Mouse (Mus musculus): ENCODE results near the gene Ing1. TPM values are rescaled to one million over a fixed set of nuclear protein-coding genes. Genes with fewer than 3 reads are reported as not detected.

The Ing1 gene
- polyA plus RNA-seq, 1 experiment from 2014 or later, result 36.4 TPM

DNA sequence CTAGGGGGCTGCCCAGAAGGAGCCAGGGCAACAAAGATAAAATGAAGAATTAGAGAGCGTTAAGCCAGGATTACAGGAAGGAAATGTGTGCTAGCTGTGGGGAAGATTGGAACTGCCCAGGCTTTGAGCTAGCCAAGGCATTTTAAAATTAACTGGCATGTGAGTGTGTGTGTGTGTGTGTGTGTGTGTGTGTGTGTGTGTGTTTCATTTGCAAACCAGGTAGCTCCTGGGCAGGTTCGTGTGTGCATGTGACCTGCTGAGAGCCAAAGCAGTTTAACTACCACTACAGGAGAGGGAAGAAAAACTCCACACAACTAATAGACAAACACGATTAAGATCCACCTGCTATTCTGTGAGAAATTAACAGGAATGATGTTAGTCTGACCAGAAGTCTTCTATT lies 32.0 kb upstream of the Ing1 start:
- no peak for ATAC-seq (ENCODE audit: insufficient number of reproducible peaks, insufficient read depth, low FRiP score, low TSS enrichment, low read depth)
- H3K9ac ChIP-seq, result no peak overlapping the region
- no peaks in the 10 kb centered on the region for H3K27me3 ChIP-seq
- H3K4me3 ChIP-seq, result no peak overlapping the region
- whole genome bisulfite sequencing, result 81% methylated on average over 3 of the region's 3 CpGs
- H3K27ac ChIP-seq, result no peak overlapping the region
- peaks cover 54% of the 10 kb centered on the region for H3K36me3 ChIP-seq
- no peaks in the 10 kb centered on the region for H3K4me1 ChIP-seq
- H3K4me2 ChIP-seq, result no peak overlapping the region
- H3K9me3 ChIP-seq, result no peaks in the 10 kb centered on the region

DNA sequence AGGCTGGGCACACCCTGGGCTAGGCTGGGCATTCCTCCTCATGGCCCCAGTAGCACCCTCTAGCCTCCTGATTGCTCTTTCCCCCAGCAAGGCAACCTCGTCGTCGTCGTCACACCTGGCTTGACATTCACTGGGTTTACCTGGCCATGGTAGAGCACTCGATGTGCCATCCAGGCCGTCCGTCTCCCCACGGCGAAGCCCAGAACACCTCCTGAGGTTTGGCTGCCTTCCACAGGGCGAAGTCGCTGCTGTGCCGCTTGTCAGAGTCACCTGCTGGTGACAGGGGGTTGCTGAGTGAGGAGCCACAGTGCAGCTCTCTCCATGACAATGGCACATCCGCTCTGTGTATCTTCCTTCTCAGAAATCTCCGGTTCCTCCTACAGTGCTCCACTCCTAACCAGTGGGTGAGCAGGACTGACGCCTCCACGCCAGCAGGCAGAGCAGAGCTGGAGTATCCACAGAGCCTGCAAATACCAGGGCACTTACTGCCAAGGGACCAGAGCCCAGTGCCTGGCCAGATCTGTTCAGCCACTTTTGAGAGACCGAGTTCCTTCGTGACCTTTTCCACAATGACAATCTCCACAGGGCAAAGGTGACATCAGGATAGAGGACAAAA lies 25.1 kb upstream of the Ing1 start:
- H3K4me1 ChIP-seq, result no peaks in the 10 kb centered on the region
- no peak for ATAC-seq (ENCODE audit: insufficient number of reproducible peaks, insufficient read depth, low FRiP score, low TSS enrichment, low read depth)
- no peak overlapping the region for H3K4me3 ChIP-seq
- H3K27me3 ChIP-seq, result no peaks in the 10 kb centered on the region
- H3K9me3 ChIP-seq, result no peaks in the 10 kb centered on the region
- 0 out of 2 replicates have a peak overlapping the region, but pooled peaks have one; percentile 17 for H3K9ac ChIP-seq
- WGBS, result 84% methylated on average over 18 of the region's 18 CpGs
- H3K4me2 ChIP-seq, result no peak overlapping the region
- no peak overlapping the region for H3K27ac ChIP-seq
- peaks cover 68% of the 10 kb centered on the region for H3K36me3 ChIP-seq

DNA sequence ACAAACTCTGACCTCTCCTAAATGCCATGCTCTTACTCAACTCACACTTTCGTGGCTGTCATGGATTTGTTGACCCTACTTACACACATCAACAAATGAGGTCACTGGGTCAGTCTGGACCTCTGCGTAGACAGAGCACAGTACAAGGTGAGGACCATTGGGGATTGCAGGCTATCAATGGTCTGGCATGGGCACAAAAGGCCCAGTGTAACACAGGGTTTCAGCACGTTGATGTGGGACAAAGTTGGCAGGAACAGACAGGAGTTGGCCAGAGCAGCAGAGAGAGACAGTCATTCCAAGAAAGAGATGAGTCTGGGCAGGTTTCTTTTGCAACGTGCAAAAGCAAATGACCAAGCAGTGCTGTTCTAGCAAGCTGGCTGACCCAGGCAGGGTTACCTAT lies 24.5 kb upstream of the Ing1 start:
- 80% methylated on average over 4 of the region's 4 CpGs for WGBS
- no peak overlapping the region for H3K27ac ChIP-seq
- H3K9ac ChIP-seq, result no peak overlapping the region
- no peaks in the 10 kb centered on the region for H3K27me3 ChIP-seq
- H3K4me2 ChIP-seq, result no peak overlapping the region
- no peak overlapping the region for H3K4me3 ChIP-seq
- ATAC-seq (ENCODE audit: insufficient number of reproducible peaks, insufficient read depth, low FRiP score, low TSS enrichment, low read depth), result no peak
- no peaks in the 10 kb centered on the region for H3K9me3 ChIP-seq
- H3K36me3 ChIP-seq, result peaks cover 67% of the 10 kb centered on the region
- H3K4me1 ChIP-seq, result no peaks in the 10 kb centered on the region

DNA sequence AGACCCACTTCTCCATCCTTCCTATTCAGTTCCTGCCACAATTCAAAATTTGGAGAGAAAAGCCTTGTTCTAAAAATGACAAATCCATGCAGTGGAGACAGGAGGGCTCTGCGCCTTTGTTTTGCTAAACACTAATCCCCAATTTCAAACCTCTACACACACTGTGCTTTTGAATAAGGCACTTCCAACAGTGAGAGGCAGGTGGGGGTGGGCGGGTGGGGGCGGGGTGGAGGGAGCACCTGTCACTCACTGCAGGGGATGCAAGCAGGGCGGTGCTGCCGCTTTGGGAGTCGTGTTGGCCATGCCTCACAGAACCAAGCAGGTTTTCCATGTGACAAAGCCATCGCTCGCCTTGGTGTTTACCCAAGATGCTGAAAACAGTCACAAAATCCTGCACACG lies 20.9 kb upstream of the Ing1 start:
- H3K9me3 ChIP-seq, result no peaks in the 10 kb centered on the region
- peaks cover 74% of the 10 kb centered on the region for H3K36me3 ChIP-seq
- H3K27me3 ChIP-seq, result no peaks in the 10 kb centered on the region
- H3K4me2 ChIP-seq, result no peak overlapping the region
- no peak overlapping the region for H3K27ac ChIP-seq
- H3K4me1 ChIP-seq, result no peaks in the 10 kb centered on the region
- WGBS, result 36% methylated on average over 9 of the region's 9 CpGs
- no peak for ATAC-seq (ENCODE audit: insufficient number of reproducible peaks, insufficient read depth, low FRiP score, low TSS enrichment, low read depth)
- no peak overlapping the region for H3K9ac ChIP-seq
- H3K4me3 ChIP-seq, result no peak overlapping the region

DNA sequence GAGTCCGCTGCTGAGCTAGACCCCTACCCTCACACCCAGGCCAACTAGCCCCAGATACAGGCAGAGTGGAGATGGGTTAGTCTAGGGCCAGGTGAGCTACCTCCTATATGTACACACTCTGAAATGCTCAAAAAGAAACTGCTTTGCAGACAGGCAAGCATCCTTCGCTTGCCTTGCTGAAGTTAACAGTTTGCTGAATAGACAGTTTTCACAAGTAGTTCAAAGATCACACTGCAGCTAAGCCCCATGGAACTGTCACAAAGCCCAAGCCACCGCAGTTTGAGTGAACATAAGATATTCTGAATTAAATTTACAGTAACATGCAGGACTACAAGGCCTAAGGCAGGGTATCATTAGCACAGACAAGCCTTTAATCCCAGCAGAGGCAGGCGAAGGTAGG lies 16.3 kb upstream of the Ing1 start:
- Histone ChIP-seq H3K9me3 (no peaks in the 10 kb centered on the region), H3K36me3 (peaks cover 86% of the 10 kb centered on the region), H3K27ac (no peak overlapping the region), H3K4me1 (no peaks in the 10 kb centered on the region), H3K4me2 (no peak overlapping the region), H3K9ac (no peak overlapping the region), H3K4me3 (no peak overlapping the region), H3K27me3 (no peaks in the 10 kb centered on the region)
- WGBS, result 84% methylated on average over 4 of the region's 4 CpGs
- ATAC-seq (ENCODE audit: insufficient number of reproducible peaks, insufficient read depth, low FRiP score, low TSS enrichment, low read depth), result no peak

DNA sequence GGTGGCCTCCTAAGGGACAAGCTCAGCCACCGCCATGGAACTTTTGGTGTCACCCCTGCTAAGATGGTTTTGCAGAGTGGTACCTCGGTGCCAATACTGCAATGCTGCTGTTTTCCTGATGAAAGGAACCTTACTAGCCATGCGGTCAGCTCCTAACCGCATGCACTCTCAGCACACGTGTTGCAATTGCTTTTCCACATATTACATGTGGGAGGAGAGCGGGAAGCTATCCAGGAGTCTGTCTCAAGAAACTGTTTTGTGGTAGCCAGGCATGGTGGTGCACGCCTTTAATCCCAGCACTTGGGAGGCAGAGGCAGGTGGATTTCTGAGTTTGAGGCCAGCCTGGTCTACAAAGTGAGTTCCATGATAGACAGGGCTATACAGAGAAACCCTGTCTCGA lies 15.2 kb upstream of the Ing1 start:
- Histone ChIP-seq H3K27ac (no peak overlapping the region), H3K4me3 (no peak overlapping the region), H3K9me3 (no peaks in the 10 kb centered on the region), H3K36me3 (peaks cover 83% of the 10 kb centered on the region), H3K9ac (no peak overlapping the region), H3K4me1 (no peaks in the 10 kb centered on the region), H3K27me3 (no peaks in the 10 kb centered on the region), H3K4me2 (no peak overlapping the region)
- 96% methylated on average over 8 of the region's 8 CpGs for WGBS
- no peak for ATAC-seq (ENCODE audit: insufficient number of reproducible peaks, insufficient read depth, low FRiP score, low TSS enrichment, low read depth)

DNA sequence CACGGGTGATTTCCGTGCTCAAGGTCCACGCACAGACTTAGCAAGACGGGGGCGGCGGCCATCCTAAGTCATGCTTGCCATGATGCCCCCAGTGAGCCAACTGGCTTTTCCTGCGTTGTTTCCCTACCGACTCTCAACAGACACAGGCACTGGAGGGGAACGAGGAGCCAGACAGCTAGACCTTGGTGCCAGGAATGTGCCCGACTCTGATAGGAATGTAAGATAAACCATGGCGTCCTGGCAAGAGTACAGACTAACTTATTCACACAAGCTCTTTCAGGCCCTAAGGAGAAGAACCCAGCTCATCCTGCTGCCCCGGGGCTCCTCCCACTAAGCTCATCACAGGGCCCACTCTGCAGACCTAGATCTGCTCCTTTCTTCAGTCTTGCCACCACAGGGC lies 13.3 kb upstream of the Ing1 start:
- H3K4me1 ChIP-seq, result no peaks in the 10 kb centered on the region
- peaks cover 84% of the 10 kb centered on the region for H3K36me3 ChIP-seq
- no peak overlapping the region for H3K9ac ChIP-seq
- WGBS, result 90% methylated on average over 12 of the region's 12 CpGs
- no peak overlapping the region for H3K27ac ChIP-seq
- H3K27me3 ChIP-seq, result no peaks in the 10 kb centered on the region
- no peak overlapping the region for H3K4me2 ChIP-seq
- no peak for ATAC-seq (ENCODE audit: insufficient number of reproducible peaks, insufficient read depth, low FRiP score, low TSS enrichment, low read depth)
- H3K9me3 ChIP-seq, result no peaks in the 10 kb centered on the region
- H3K4me3 ChIP-seq, result no peak overlapping the region

DNA sequence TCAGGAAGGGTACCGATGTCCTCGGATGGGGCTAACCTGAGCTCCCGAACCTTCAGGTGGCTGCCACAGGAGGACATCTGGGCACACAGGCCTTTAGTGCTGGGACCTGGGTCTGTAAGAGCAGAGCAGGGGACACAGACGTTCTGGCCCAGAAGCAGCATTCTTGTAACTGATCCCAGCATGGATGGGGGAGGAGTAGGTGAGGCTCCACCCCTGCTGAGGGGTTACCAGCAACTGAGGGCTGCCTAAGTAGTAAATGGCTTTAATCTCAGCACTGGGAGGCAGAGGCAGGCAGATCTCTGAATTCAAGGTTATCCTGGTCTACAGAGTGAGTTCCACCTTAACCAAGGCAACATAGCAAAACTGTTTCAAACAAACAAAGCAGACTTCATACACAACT lies 12.5 kb upstream of the Ing1 start:
- no peak overlapping the region for H3K4me3 ChIP-seq
- H3K4me2 ChIP-seq, result no peak overlapping the region
- H3K27me3 ChIP-seq, result no peaks in the 10 kb centered on the region
- H3K4me1 ChIP-seq, result no peaks in the 10 kb centered on the region
- no peak for ATAC-seq (ENCODE audit: insufficient number of reproducible peaks, insufficient read depth, low FRiP score, low TSS enrichment, low read depth)
- no peaks in the 10 kb centered on the region for H3K9me3 ChIP-seq
- no peak overlapping the region for H3K9ac ChIP-seq
- WGBS, result 77% methylated on average over 4 of the region's 4 CpGs
- peaks cover 84% of the 10 kb centered on the region for H3K36me3 ChIP-seq
- no peak overlapping the region for H3K27ac ChIP-seq

DNA sequence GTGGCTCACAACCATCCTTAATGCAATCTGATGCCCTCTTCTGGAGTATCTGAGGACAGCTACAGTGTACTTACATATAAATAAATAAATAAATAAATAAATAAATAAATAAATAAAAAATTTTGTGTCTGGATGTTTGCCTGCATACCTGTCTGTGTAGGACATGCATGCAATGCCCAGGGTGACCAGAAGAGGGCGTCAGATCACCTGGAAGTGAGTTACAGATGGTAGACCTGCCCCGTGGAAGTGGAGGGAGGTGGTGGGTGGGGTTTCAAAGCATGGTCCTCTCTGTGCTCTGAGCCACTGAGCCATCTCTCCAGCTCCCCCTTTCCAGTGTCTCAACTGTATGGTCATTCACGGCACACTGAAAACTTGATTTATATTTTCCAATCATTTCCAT lies 11.0 kb upstream of the Ing1 start:
- Histone ChIP-seq H3K9ac (no peak overlapping the region), H3K27ac (no peak overlapping the region), H3K36me3 (peaks cover 70% of the 10 kb centered on the region), H3K4me1 (no peaks in the 10 kb centered on the region; the same call in 1 of the 2 replicates), H3K27me3 (no peaks in the 10 kb centered on the region), H3K4me3 (no peak overlapping the region), H3K4me2 (no peak overlapping the region), H3K9me3 (no peaks in the 10 kb centered on the region)
- ATAC-seq (ENCODE audit: insufficient number of reproducible peaks, insufficient read depth, low FRiP score, low TSS enrichment, low read depth), result no peak
- WGBS, result 41% methylated on average over 3 of the region's 3 CpGs

DNA sequence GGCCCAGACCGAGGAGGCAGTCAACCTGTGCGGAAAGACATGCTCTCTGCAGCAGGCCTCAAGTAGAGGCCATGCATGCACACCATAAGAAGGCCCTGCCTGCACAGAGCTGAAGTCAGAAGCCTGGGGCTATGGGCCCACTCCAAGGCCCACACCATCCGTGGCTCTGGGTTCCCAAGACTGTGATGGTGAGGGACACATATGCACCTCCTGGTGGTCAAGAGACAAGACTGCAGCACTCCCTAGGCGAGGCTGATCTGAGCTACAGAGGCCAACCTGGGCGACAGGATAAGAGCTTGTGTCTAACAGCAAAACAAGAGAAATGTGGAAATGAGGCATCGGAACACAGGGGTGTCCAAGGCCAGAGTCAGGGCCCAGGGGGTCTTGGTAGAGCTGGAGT lies 8.3 kb upstream of the Ing1 start:
- 67% methylated on average over 6 of the region's 6 CpGs for WGBS
- peaks cover 13% of the 10 kb centered on the region; the same call in 1 of the 2 replicates for H3K4me1 ChIP-seq
- no peak overlapping the region for H3K9ac ChIP-seq
- ATAC-seq (ENCODE audit: insufficient number of reproducible peaks, insufficient read depth, low FRiP score, low TSS enrichment, low read depth), result 0 out of 2 replicates have a peak, but pooled peaks have one; percentile 9
- H3K4me2 ChIP-seq, result no peak overlapping the region
- H3K27me3 ChIP-seq, result no peaks in the 10 kb centered on the region
- H3K9me3 ChIP-seq, result no peaks in the 10 kb centered on the region
- H3K4me3 ChIP-seq, result no peak overlapping the region
- no peak overlapping the region for H3K27ac ChIP-seq
- peaks cover 43% of the 10 kb centered on the region for H3K36me3 ChIP-seq

DNA sequence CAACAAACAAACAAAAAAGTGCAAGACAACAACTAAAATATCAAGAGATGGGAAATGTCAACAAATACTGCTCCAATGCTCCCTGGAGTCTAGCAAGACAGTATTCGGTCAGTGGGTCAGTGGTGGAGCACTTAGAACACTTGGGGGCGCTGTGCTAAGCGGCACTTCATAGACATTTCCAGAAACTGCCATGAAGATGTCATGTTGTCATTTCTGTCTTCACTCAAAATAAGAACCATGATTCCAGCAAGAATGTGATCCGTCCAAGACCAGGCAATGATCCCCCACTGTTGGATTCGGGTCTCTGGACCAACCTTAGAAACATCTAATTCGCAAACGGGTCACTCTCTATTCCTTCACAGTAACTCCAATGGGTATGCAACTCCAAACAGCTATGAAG lies 5.7 kb upstream of the Ing1 start:
- peak overlapping the region; percentile 83 for H3K4me3 ChIP-seq
- H3K4me2 ChIP-seq, result peak overlapping the region; percentile 77
- no peaks in the 10 kb centered on the region for H3K9me3 ChIP-seq
- ATAC-seq (ENCODE audit: insufficient number of reproducible peaks, insufficient read depth, low FRiP score, low TSS enrichment, low read depth), result no peak
- H3K27ac ChIP-seq, result no peak overlapping the region; the same call in 1 of the 2 replicates
- WGBS, result 20% methylated on average over 7 of the region's 7 CpGs
- peaks cover 20% of the 10 kb centered on the region for H3K4me1 ChIP-seq
- H3K27me3 ChIP-seq, result no peaks in the 10 kb centered on the region
- peaks cover 23% of the 10 kb centered on the region for H3K36me3 ChIP-seq
- H3K9ac ChIP-seq, result peak overlapping the region; percentile 85

DNA sequence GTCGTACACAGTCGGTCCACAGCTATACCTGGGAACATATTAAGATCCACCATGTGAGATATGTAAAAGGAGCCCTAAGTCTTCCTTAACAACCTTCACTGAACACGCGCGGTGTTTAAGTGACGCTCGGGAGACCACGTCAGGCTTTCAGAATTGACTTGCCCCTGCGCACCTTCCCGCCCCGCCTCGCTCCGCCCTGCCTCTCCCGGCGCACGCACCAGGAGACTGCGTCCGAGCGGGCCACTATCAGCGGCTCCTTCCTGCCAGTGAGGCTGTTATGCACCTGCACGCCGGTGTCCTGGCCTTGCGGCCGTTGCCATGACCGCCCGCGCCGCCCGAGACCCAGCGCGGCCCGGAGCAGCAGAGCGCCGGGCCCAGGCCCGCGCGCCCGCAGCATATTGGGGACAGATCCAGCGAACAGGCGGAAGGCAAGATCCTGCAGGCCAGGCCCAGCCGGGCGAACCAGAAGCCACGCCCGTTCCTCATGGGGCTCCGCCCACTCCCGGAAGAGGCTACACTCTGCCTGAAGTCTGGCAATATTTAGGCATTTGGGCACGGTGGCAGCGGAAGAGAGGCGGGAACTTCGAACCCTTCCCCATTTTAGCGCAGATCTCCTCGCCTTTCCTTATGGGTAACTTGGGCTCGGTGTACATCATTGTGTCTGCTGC lies 5.0 kb upstream of the Ing1 start, which contains the start of gene Cars2:
Gene Cars2 (minus strand): TSS at position 503 of the 668 bp plus-strand sequence.
- H3K36me3 ChIP-seq, result peaks cover 16% of the 10 kb centered on the region
- H3K9ac ChIP-seq, result peak within 1 kb of the TSS; percentile 85
- H3K4me3 ChIP-seq, result peak within 1 kb of the TSS; percentile 83
- H3K4me2 ChIP-seq, result peak within 1 kb of the TSS; percentile 77
- H3K27me3 ChIP-seq, result no peaks in the 10 kb centered on the region
- WGBS, result under 1% methylated on average over 53 of the region's 53 CpGs
- no peaks in the 10 kb centered on the region for H3K9me3 ChIP-seq
- peaks cover 20% of the 10 kb centered on the region for H3K4me1 ChIP-seq
- H3K27ac ChIP-seq, result peak within 1 kb of the TSS; percentile 92
- peak; percentile 70 for ATAC-seq (ENCODE audit: insufficient number of reproducible peaks, insufficient read depth, low FRiP score, low TSS enrichment, low read depth)

All from embryonic facial prominence, embryonic 13.5 days (tissue).